Mouse (Mus musculus) embryonic fibroblast, embryonic 13.5 days (primary cell): ENCODE results near the gene Lzts2. TPM values are rescaled to one million over a fixed set of nuclear protein-coding genes. Genes with fewer than 3 reads are reported as not detected.
A peak's percentile ranks its signal among the peaks of the same experiment; 100 is the strongest.

Source experiments
- H3K27ac ChIP-seq: 2 replicates; pipeline ENCODE4 v1.5.1; 2012; ENCODE audit warnings: low read length, control low read depth, inconsistent platforms; ENCODE audit not compliant: insufficient read depth
- H3K4me1 ChIP-seq: 2 replicates; pipeline ENCODE4 v1.6.1; 2011; ENCODE audit warnings: low read length; ENCODE audit not compliant: control insufficient read depth, insufficient read depth
- H3K4me3 ChIP-seq: 2 replicates; pipeline ENCODE4 v1.5.1; 2011; ENCODE audit warnings: mild to moderate bottlenecking, control low read depth, low read length; ENCODE audit not compliant: insufficient read depth
- CTCF ChIP-seq: IDR thresholded peaks from 2 replicates; pipeline ENCODE4 v1.5.1; 2011; ENCODE audit warnings: mild to moderate bottlenecking, control low read depth, low read length, moderate library complexity, borderline replicate concordance; ENCODE audit not compliant: insufficient read depth
- POLR2A ChIP-seq: IDR thresholded peaks from 2 replicates; pipeline ENCODE4 v1.6.1; 2011; ENCODE audit warnings: low read depth, mild to moderate bottlenecking, control low read depth, low read length, moderate library complexity
- polyA plus RNA-seq: library from polyadenylated mRNA; stranded (reverse); fragments of >200 nt; gene quantifications from 2 replicates; pipeline ENCODE4 v1.2.4, GENCODE M21; 2011; ENCODE audit warnings: low read depth; ENCODE audit not compliant: missing spikeins, insufficient read length

The Lzts2 gene
- polyA plus RNA-seq, 1 experiment: 54.1 TPM

- no peaks in the 10 kb centered on the region for H3K4me1 ChIP-seq
- no peak overlapping the region for H3K4me3 ChIP-seq
- TF ChIP-seq CTCF: peak; percentile 54
- no peak for TF ChIP-seq POLR2A
- no peak overlapping the region for H3K27ac ChIP-seq
These were observed 49.5 kb downstream of the Lzts2 start for GRCm38 (mm10) chr19:45063565-45064292.

GRCm38 (mm10) chr19:45065226-45065625 is 51.0 kb downstream of the Lzts2 start:
- H3K27ac ChIP-seq: no peak overlapping the region
- no peak for TF ChIP-seq POLR2A
- no peak for TF ChIP-seq CTCF
- H3K4me3 ChIP-seq: no peak overlapping the region
- H3K4me1 ChIP-seq: no peaks in the 10 kb centered on the region

- H3K27ac ChIP-seq: no peak overlapping the region
- TF ChIP-seq POLR2A (no peak), CTCF (no peak)
- H3K4me3 ChIP-seq: no peak overlapping the region
- H3K4me1 ChIP-seq: no peaks in the 10 kb centered on the region
These were observed 53.0 kb downstream of the Lzts2 start for GRCm38 (mm10) chr19:45067170-45067569.

- H3K27ac ChIP-seq: no peak overlapping the region
- no peak overlapping the region for H3K4me3 ChIP-seq
- TF ChIP-seq POLR2A: no peak
- TF ChIP-seq CTCF: no peak
- H3K4me1 ChIP-seq: no peaks in the 10 kb centered on the region
These were observed 53.7 kb downstream of the Lzts2 start for GRCm38 (mm10) chr19:45067758-45068510.

GRCm38 (mm10) chr19:45073871-45074542 is 59.8 kb downstream of the Lzts2 start:
- H3K27ac ChIP-seq: no peak overlapping the region
- no peaks in the 10 kb centered on the region; the same call in 1 of the 2 replicates for H3K4me1 ChIP-seq
- TF ChIP-seq CTCF (peak; percentile 78; the same call in 1 of the 2 replicates), POLR2A (0 out of 2 replicates have a peak, but pooled peaks have one; percentile 21)
- peak overlapping the region; percentile 67 for H3K4me3 ChIP-seq

- H3K4me1 ChIP-seq: no peaks in the 10 kb centered on the region; the same call in 1 of the 2 replicates
- TF ChIP-seq CTCF (no peak), POLR2A (peak; percentile 96)
- H3K27ac ChIP-seq: peak within 1 kb of the TSS; percentile 86
These were observed 60.5 kb downstream of the Lzts2 start, which contains the start of gene Kazald1 for GRCm38 (mm10) chr19:45074580-45075322. Kazald1 (plus strand) TSS chr19:45075241.

GRCm38 (mm10) chr19:45075323-45076035 is 61.3 kb downstream of the Lzts2 start:
- H3K4me3 ChIP-seq: peak overlapping the region; percentile 24
- no peak for TF ChIP-seq CTCF
- TF ChIP-seq POLR2A: no peak; the same call in 1 of the 2 replicates
- no peaks in the 10 kb centered on the region; the same call in 1 of the 2 replicates for H3K4me1 ChIP-seq
- peak overlapping the region; percentile 86 for H3K27ac ChIP-seq

More at GRCm38 (mm10) chr19:45074580-45075322, 60.5 kb downstream of the Lzts2 start, which contains the start of gene Kazald1:
- H3K4me3 ChIP-seq: peak within 1 kb of the TSS; percentile 67

GRCm38 (mm10) chr19:45076036-45076575 is 61.9 kb downstream of the Lzts2 start:
- peak overlapping the region; percentile 86; the same call in 1 of the 2 replicates for H3K27ac ChIP-seq
- H3K4me3 ChIP-seq: no peak overlapping the region; the same call in 1 of the 2 replicates
- TF ChIP-seq CTCF: no peak
- no peak for TF ChIP-seq POLR2A
- H3K4me1 ChIP-seq: peaks cover 3% of the 10 kb centered on the region

Other genes starting within 250 kb of the Lzts2 start
- 24.5 and 28.0 TPM in 2 replicates for gene Slf2, start 83.3 kb upstream of the Lzts2 start, polyA plus RNA-seq
- gene Sema4g, start 25.3 kb upstream of the Lzts2 start, polyA plus RNA-seq: 3.4 and 4.9 TPM in 2 replicates
- 7.8 and 8.3 TPM in 2 replicates for gene Twnk, start 8.8 kb upstream of the Lzts2 start, polyA plus RNA-seq
- 31.1 and 36.9 TPM in 2 replicates for gene Mrpl43, start 8.0 kb upstream of the Lzts2 start, polyA plus RNA-seq
- gene Pdzd7, start 31.3 kb downstream of the Lzts2 start, polyA plus RNA-seq: 0.42 and 0.74 TPM in 2 replicates
- gene Sfxn3, start 33.1 kb downstream of the Lzts2 start, polyA plus RNA-seq: 94.9 and 96.8 TPM in 2 replicates
- gene Kazald1, start 60.8 kb downstream of the Lzts2 start, polyA plus RNA-seq: 7.3 and 7.8 TPM in 2 replicates
- gene Tlx1, start 136.3 kb downstream of the Lzts2 start, polyA plus RNA-seq: not detected in 2 replicates
- not detected in 2 replicates for gene Lbx1, start 221.4 kb downstream of the Lzts2 start, polyA plus RNA-seq